Mouse (Mus musculus): Measurements from ENCODE around the gene Snhg11. TPM values are rescaled to one million over a fixed set of nuclear protein-coding genes. Genes with fewer than 3 reads are reported as not detected.
"Not testable (repeated sequence)": the region's sequence is repeated elsewhere in the genome, so short reads cannot be mapped to it uniquely, and the experiment has no call there.

The Snhg11 gene
- polyA plus RNA-seq, 1 experiment: 1,726 TPM

GRCm38 (mm10) chr2:158368313-158368712 is 7.1 kb upstream of the Snhg11 start:
- DNase-seq (ENCODE audit: extremely low spot score in 1 of 2, low spot score in 1 of 2): no peak

GRCm38 (mm10) chr2:158369474-158370172 is 5.8 kb upstream of the Snhg11 start:
- DNase-seq (ENCODE audit: extremely low spot score in 1 of 2, low spot score in 1 of 2): no peak

- DNase-seq (ENCODE audit: extremely low spot score in 1 of 2, low spot score in 1 of 2): no peak
Measured at GRCm38 (mm10) chr2:158370173-158370550, 5.3 kb upstream of the Snhg11 start.

GRCm38 (mm10) chr2:158373061-158373460 is 2.4 kb upstream of the Snhg11 start:
- DNase-seq (ENCODE audit: extremely low spot score in 1 of 2, low spot score in 1 of 2): no peak

GRCm38 (mm10) chr2:158373516-158373915 is 1.9 kb upstream of the Snhg11 start:
- DNase-seq (ENCODE audit: extremely low spot score in 1 of 2, low spot score in 1 of 2): no peak

GRCm38 (mm10) chr2:158376123-158376687 is 767 bp downstream of the Snhg11 start:
- DNase-seq (ENCODE audit: extremely low spot score in 1 of 2, low spot score in 1 of 2): peak in 1 of 2 experiments; percentile 36

GRCm38 (mm10) chr2:158376798-158377197 is 1.4 kb downstream of the Snhg11 start:
- peak in 1 of 2 experiments; percentile 68 for DNase-seq (ENCODE audit: extremely low spot score in 1 of 2, low spot score in 1 of 2)

- DNase-seq (ENCODE audit: extremely low spot score in 1 of 2, low spot score in 1 of 2): peak in 1 of 2 experiments; percentile 75
Measured at GRCm38 (mm10) chr2:158377811-158378210, 2.4 kb downstream of the Snhg11 start.

- peak in 1 of 2 experiments; percentile 85 for DNase-seq (ENCODE audit: extremely low spot score in 1 of 2, low spot score in 1 of 2)
Measured at GRCm38 (mm10) chr2:158379354-158380078, 4.1 kb downstream of the Snhg11 start.

- no peak for DNase-seq (ENCODE audit: extremely low spot score in 1 of 2, low spot score in 1 of 2)
Measured at GRCm38 (mm10) chr2:158386072-158386471, 10.6 kb downstream of the Snhg11 start.

GRCm38 (mm10) chr2:158389421-158389820 is 14.0 kb downstream of the Snhg11 start:
- DNase-seq (ENCODE audit: extremely low spot score in 1 of 2, low spot score in 1 of 2): no peak

GRCm38 (mm10) chr2:158396369-158396768 is 20.9 kb downstream of the Snhg11 start:
- no peak for DNase-seq (ENCODE audit: extremely low spot score in 1 of 2, low spot score in 1 of 2)

- not testable (repeated sequence) for DNase-seq (ENCODE audit: extremely low spot score in 1 of 2, low spot score in 1 of 2)
Measured at GRCm38 (mm10) chr2:158397140-158397539, 21.7 kb downstream of the Snhg11 start.

GRCm38 (mm10) chr2:158402915-158403314 is 27.5 kb downstream of the Snhg11 start:
- DNase-seq (ENCODE audit: extremely low spot score in 1 of 2, low spot score in 1 of 2): no peak

GRCm38 (mm10) chr2:158408997-158409594 is 33.7 kb downstream of the Snhg11 start:
- no peak for DNase-seq (ENCODE audit: extremely low spot score in 1 of 2, low spot score in 1 of 2)

- DNase-seq (ENCODE audit: extremely low spot score in 1 of 2, low spot score in 1 of 2): peak; percentile 96 to 100
Measured at GRCm38 (mm10) chr2:158409595-158410021, 34.2 kb downstream of the Snhg11 start, which contains the start of gene Ralgapb. Gene Ralgapb (plus strand): TSS chr2:158409848.

- no peak for DNase-seq (ENCODE audit: extremely low spot score in 1 of 2, low spot score in 1 of 2)
Measured at GRCm38 (mm10) chr2:158410022-158411014, 34.9 kb downstream of the Snhg11 start.

- no peak for DNase-seq (ENCODE audit: extremely low spot score in 1 of 2, low spot score in 1 of 2)
Measured at GRCm38 (mm10) chr2:158413240-158413639, 37.8 kb downstream of the Snhg11 start.

- DNase-seq (ENCODE audit: extremely low spot score in 1 of 2, low spot score in 1 of 2): no peak
Measured at GRCm38 (mm10) chr2:158415826-158416225, 40.4 kb downstream of the Snhg11 start.

- DNase-seq (ENCODE audit: extremely low spot score in 1 of 2, low spot score in 1 of 2): no peak
Measured at GRCm38 (mm10) chr2:158418663-158419062, 43.2 kb downstream of the Snhg11 start.

All from frontal cortex, adult 2 months (tissue).